Mouse (Mus musculus) lung, embryonic 15.5 days (tissue): Measurements from ENCODE around the gene Slc2a2. TPM values are rescaled to one million over a fixed set of nuclear protein-coding genes. Genes with fewer than 3 reads are reported as not detected.
"Not testable (repeated sequence)": the region's sequence is repeated elsewhere in the genome, so short reads cannot be mapped to it uniquely, and the experiment has no call there.

Source experiments
- ATAC-seq: fragments of 200-750 bp; cut with Nextera tagmentation; 2 replicates; pipeline ENCODE4 v1.8.0; 2017; ENCODE audit warnings: moderate number of reproducible peaks, borderline replicate concordance; ENCODE audit not compliant: low FRiP score, low TSS enrichment; ENCODE audit errors: extremely low read depth
- H3K27ac ChIP-seq: fragments of 300-500 bp; sonication (generic); 2 replicates; pipeline ENCODE4 v1.5.1; 2015; ENCODE audit warnings: moderate library complexity, mild to moderate bottlenecking, inconsistent platforms
- H3K27me3 ChIP-seq: fragments of 300-500 bp; sonication (generic); 2 replicates; pipeline ENCODE4 v1.6.1; 2015; ENCODE audit warnings: inconsistent platforms
- H3K36me3 ChIP-seq: fragments of 300-500 bp; sonication (generic); 2 replicates; pipeline ENCODE4 v1.6.1; 2015; ENCODE audit warnings: inconsistent platforms
- H3K4me1 ChIP-seq: fragments of 300-500 bp; sonication (generic); 2 replicates; pipeline ENCODE4 v1.6.1; 2015; ENCODE audit warnings: inconsistent platforms
- H3K4me2 ChIP-seq: fragments of 300-500 bp; sonication (generic); 2 replicates; pipeline ENCODE4 v1.6.1; 2015; ENCODE audit warnings: inconsistent platforms, mild to moderate bottlenecking, moderate library complexity
- H3K4me3 ChIP-seq: fragments of 300-500 bp; sonication (generic); 2 replicates; pipeline ENCODE4 v1.5.1; 2015; ENCODE audit warnings: mild to moderate bottlenecking, inconsistent platforms
- H3K9ac ChIP-seq: fragments of 300-500 bp; sonication (generic); 2 replicates; pipeline ENCODE4 v1.6.1; 2015; ENCODE audit warnings: inconsistent platforms
- H3K9me3 ChIP-seq: fragments of 300-500 bp; sonication (generic); 2 replicates; pipeline ENCODE4 v1.6.1; 2016; ENCODE audit warnings: inconsistent platforms
- WGBS: fragments of 180-500 bp; shearing (Covaris S2); methylation state at CpG from one replicate; pipeline ENCODE4 v1.1.7; 2015; 5-methylcytosine and 5-hydroxymethylcytosine counted together
- polyA plus RNA-seq: library from polyadenylated mRNA; unstranded; fragments of >200 nt; fragmentation: Nextera tagmentation; extraction: Ambion mirVana; gene quantifications from 2 replicates; pipeline ENCODE4 v1.2.1, GENCODE M21; 2015

Gene Slc2a2
- polyA plus RNA-seq, 1 experiment from 2014 or later: 0.12 TPM

GRCm38 (mm10) chr3:28736981-28737380, 39.3 kb downstream of the Slc2a2 start:
- H3K4me3 ChIP-seq: no peak overlapping the region
- no peak overlapping the region for H3K4me2 ChIP-seq
- no peaks in the 10 kb centered on the region for H3K9me3 ChIP-seq
- 36% methylated on average over 2 of the region's 2 CpGs for WGBS
- no peaks in the 10 kb centered on the region for H3K36me3 ChIP-seq
- no peaks in the 10 kb centered on the region for H3K27me3 ChIP-seq
- H3K4me1 ChIP-seq: no peaks in the 10 kb centered on the region
- H3K27ac ChIP-seq: no peak overlapping the region
- no peak overlapping the region for H3K9ac ChIP-seq
- no peak for ATAC-seq

GRCm38 (mm10) chr3:28740353-28740752, 42.6 kb downstream of the Slc2a2 start:
- 40% methylated on average over 6 of the region's 6 CpGs for WGBS
- Histone ChIP-seq H3K4me2 (no peak overlapping the region), H3K9ac (no peak overlapping the region), H3K27ac (no peak overlapping the region), H3K36me3 (no peaks in the 10 kb centered on the region), H3K4me3 (no peak overlapping the region), H3K4me1 (no peaks in the 10 kb centered on the region), H3K27me3 (no peaks in the 10 kb centered on the region), H3K9me3 (no peaks in the 10 kb centered on the region)
- no peak for ATAC-seq

GRCm38 (mm10) chr3:28743251-28743650, 45.5 kb downstream of the Slc2a2 start:
- Histone ChIP-seq H3K36me3 (no peaks in the 10 kb centered on the region), H3K4me2 (no peak overlapping the region), H3K4me1 (no peaks in the 10 kb centered on the region), H3K27ac (no peak overlapping the region), H3K9ac (no peak overlapping the region), H3K4me3 (no peak overlapping the region), H3K27me3 (no peaks in the 10 kb centered on the region), H3K9me3 (no peaks in the 10 kb centered on the region)
- no peak for ATAC-seq
- 39% methylated on average over 8 of the region's 8 CpGs for WGBS

- no peak overlapping the region for H3K27ac ChIP-seq
- H3K36me3 ChIP-seq: no peaks in the 10 kb centered on the region
- H3K27me3 ChIP-seq: no peaks in the 10 kb centered on the region
- peak; percentile 70; the same call in 1 of the 2 replicates for ATAC-seq
- H3K4me3 ChIP-seq: no peak overlapping the region
- no peaks in the 10 kb centered on the region for H3K4me1 ChIP-seq
- H3K9ac ChIP-seq: no peak overlapping the region
- 29% methylated on average over 7 of the region's 7 CpGs for WGBS
- H3K4me2 ChIP-seq: no peak overlapping the region
- H3K9me3 ChIP-seq: no peaks in the 10 kb centered on the region
Observed at GRCm38 (mm10) chr3:28745835-28746483, 48.3 kb downstream of the Slc2a2 start.

GRCm38 (mm10) chr3:28748151-28748550, 50.4 kb downstream of the Slc2a2 start:
- 91% methylated on average over 3 of the region's 3 CpGs for WGBS
- no peak for ATAC-seq
- no peak overlapping the region for H3K27ac ChIP-seq

GRCm38 (mm10) chr3:28748956-28749355, 51.3 kb downstream of the Slc2a2 start:
- Histone ChIP-seq H3K4me2 (no peak overlapping the region), H3K36me3 (no peaks in the 10 kb centered on the region), H3K9me3 (no peaks in the 10 kb centered on the region), H3K9ac (no peak overlapping the region), H3K4me1 (no peaks in the 10 kb centered on the region), H3K27ac (no peak overlapping the region), H3K4me3 (no peak overlapping the region), H3K27me3 (no peaks in the 10 kb centered on the region)
- no peak for ATAC-seq

More at GRCm38 (mm10) chr3:28748151-28748550, 50.4 kb downstream of the Slc2a2 start:
- Histone ChIP-seq H3K27me3 (no peaks in the 10 kb centered on the region), H3K9ac (no peak overlapping the region), H3K4me1 (no peaks in the 10 kb centered on the region), H3K4me2 (no peak overlapping the region), H3K4me3 (no peak overlapping the region), H3K9me3 (no peaks in the 10 kb centered on the region), H3K36me3 (no peaks in the 10 kb centered on the region)

GRCm38 (mm10) chr3:28755477-28755876, 57.8 kb downstream of the Slc2a2 start:
- Histone ChIP-seq H3K4me2 (no peak overlapping the region), H3K4me1 (no peaks in the 10 kb centered on the region), H3K9ac (no peak overlapping the region), H3K27me3 (no peaks in the 10 kb centered on the region), H3K9me3 (no peaks in the 10 kb centered on the region), H3K27ac (no peak overlapping the region), H3K36me3 (no peaks in the 10 kb centered on the region), H3K4me3 (no peak overlapping the region)
- 68% methylated on average over 7 of the region's 7 CpGs for WGBS
- no peak for ATAC-seq

- ATAC-seq: no peak
Observed at GRCm38 (mm10) chr3:28761225-28761789, 63.6 kb downstream of the Slc2a2 start.

GRCm38 (mm10) chr3:28766935-28767334, 69.2 kb downstream of the Slc2a2 start:
- H3K27me3 ChIP-seq: no peaks in the 10 kb centered on the region
- 65% methylated on average over 4 of the region's 4 CpGs for WGBS

More at GRCm38 (mm10) chr3:28761225-28761789, 63.6 kb downstream of the Slc2a2 start:
- no peak overlapping the region for H3K9ac ChIP-seq
- no peaks in the 10 kb centered on the region for H3K36me3 ChIP-seq
- H3K27me3 ChIP-seq: no peaks in the 10 kb centered on the region
- 80% methylated on average over 8 of the region's 8 CpGs for WGBS
- H3K27ac ChIP-seq: no peak overlapping the region
- no peaks in the 10 kb centered on the region for H3K4me1 ChIP-seq
- no peak overlapping the region for H3K4me3 ChIP-seq
- no peak overlapping the region for H3K4me2 ChIP-seq
- H3K9me3 ChIP-seq: no peaks in the 10 kb centered on the region

GRCm38 (mm10) chr3:28768222-28768621, 70.5 kb downstream of the Slc2a2 start:
- no peak overlapping the region for H3K4me3 ChIP-seq
- no peak overlapping the region for H3K4me2 ChIP-seq
- WGBS: 68% methylated on average over 3 of the region's 3 CpGs
- no peaks in the 10 kb centered on the region for H3K36me3 ChIP-seq
- no peak for ATAC-seq
- no peaks in the 10 kb centered on the region for H3K27me3 ChIP-seq
- no peaks in the 10 kb centered on the region for H3K4me1 ChIP-seq
- H3K9me3 ChIP-seq: no peaks in the 10 kb centered on the region
- H3K9ac ChIP-seq: no peak overlapping the region
- peak overlapping the region; percentile 73 for H3K27ac ChIP-seq

More at GRCm38 (mm10) chr3:28766935-28767334, 69.2 kb downstream of the Slc2a2 start:
- H3K9ac ChIP-seq: no peak overlapping the region
- ATAC-seq: peak; percentile 59; the same call in 1 of the 2 replicates
- no peak overlapping the region for H3K4me3 ChIP-seq
- H3K9me3 ChIP-seq: no peaks in the 10 kb centered on the region
- H3K27ac ChIP-seq: peak overlapping the region; percentile 82
- no peaks in the 10 kb centered on the region for H3K36me3 ChIP-seq
- H3K4me2 ChIP-seq: no peak overlapping the region
- no peaks in the 10 kb centered on the region for H3K4me1 ChIP-seq

- not testable (repeated sequence) for H3K27me3 ChIP-seq, H3K4me3 ChIP-seq, H3K9ac ChIP-seq, H3K36me3 ChIP-seq, ATAC-seq, H3K4me1 ChIP-seq, H3K27ac ChIP-seq, H3K9me3 ChIP-seq, H3K4me2 ChIP-seq
- WGBS: 65% methylated on average over 4 of the region's 4 CpGs
Observed at GRCm38 (mm10) chr3:28772919-28773318, 75.2 kb downstream of the Slc2a2 start.

GRCm38 (mm10) chr3:28775361-28775760, 77.7 kb downstream of the Slc2a2 start:
- Histone ChIP-seq H3K4me2 (no peak overlapping the region), H3K27ac (no peak overlapping the region), H3K9me3 (no peaks in the 10 kb centered on the region), H3K36me3 (no peaks in the 10 kb centered on the region), H3K9ac (no peak overlapping the region), H3K27me3 (no peaks in the 10 kb centered on the region), H3K4me3 (no peak overlapping the region), H3K4me1 (no peaks in the 10 kb centered on the region)
- 76% methylated on average over 7 of the region's 7 CpGs for WGBS
- no peak for ATAC-seq
